Mouse (Mus musculus): ENCODE results near the gene Csn2. TPM values are rescaled to one million over a fixed set of nuclear protein-coding genes. Genes with fewer than 3 reads are reported as not detected.

The Csn2 gene
- polyA plus RNA-seq (2015; fragmentation: Nextera tagmentation; extraction: Ambion mirVana) = 3.3 and 8.9 TPM in 2 replicates

DNA sequence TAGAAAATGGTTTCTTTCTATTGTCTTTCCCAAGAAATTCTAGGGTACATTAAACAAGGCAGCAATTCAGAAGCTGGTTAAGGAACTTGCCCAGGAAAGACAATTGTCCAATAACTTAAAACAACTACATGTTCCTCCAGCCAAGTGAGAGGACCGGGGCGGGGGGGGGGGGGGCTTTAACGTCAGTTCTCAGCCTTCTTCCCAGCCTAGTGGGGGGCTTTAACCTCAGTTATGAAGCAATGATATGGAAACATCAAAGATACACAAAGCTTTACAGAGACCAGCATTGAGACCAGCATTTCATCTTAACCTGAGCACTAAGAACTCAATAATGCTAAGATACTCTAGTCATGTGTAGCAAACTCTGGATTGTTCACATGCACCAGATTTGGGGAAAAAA, at the start of gene Csn2:
Gene Csn2 (minus strand): TSS at position 101 of the 400 bp plus-strand sequence.
- no peak for DNase-seq (ENCODE audit: low spot score)
- 73% methylated on average over 3 of the region's 3 CpGs for WGBS
- no peaks in the 10 kb centered on the region for H3K27me3 ChIP-seq (ENCODE audit: control insufficient read depth, insufficient read depth, low read length)
- H3K4me2 ChIP-seq (replicated peaks; ENCODE audit: low read depth) = no peak within 1 kb of the TSS
- H3K36me3 ChIP-seq (ENCODE audit: control insufficient read depth, insufficient read depth, low read length) = no peaks in the 10 kb centered on the region
- H3K9ac ChIP-seq (ENCODE audit: low read length) = no peak within 1 kb of the TSS
- no peaks in the 10 kb centered on the region for H3K9me3 ChIP-seq (ENCODE audit: control insufficient read depth, low read length)
- no peak for ATAC-seq (ENCODE audit: low FRiP score, low TSS enrichment)
- H3K4me3 ChIP-seq (ENCODE audit: low read depth, low read length) = no peak within 1 kb of the TSS
- H3K27ac ChIP-seq (replicated peaks) = no peak within 1 kb of the TSS
- TF ChIP-seq CTCF (IDR thresholded peaks at IDR 0.05; ENCODE audit: low read depth) (no peak), EP300 (optimal IDR thresholded peaks at IDR 0.05) (no peak)
- no peaks in the 10 kb centered on the region for H3K4me1 ChIP-seq (replicated peaks; ENCODE audit: control insufficient read depth, insufficient read depth)

DNA sequence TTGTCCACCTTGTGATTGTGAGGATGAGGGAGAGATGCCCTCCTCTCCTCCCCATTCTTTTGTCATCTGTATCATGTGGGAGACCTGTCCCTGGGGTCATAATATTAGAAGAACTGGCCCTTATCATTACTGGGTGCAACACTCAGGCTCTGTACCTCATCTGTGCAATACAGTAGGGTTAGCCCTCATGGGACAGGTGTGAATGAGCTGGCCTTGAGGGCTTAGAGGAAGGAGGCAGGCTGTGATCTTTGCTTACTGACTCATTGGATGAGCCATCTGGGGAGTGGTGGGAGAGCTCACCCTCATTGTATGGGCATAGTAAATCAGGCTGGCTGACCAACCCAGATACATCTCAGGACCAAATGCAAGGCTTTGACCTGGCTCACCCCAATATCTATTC, 35.4 kb upstream of the Csn2 start:
- Histone ChIP-seq H3K27me3 (ENCODE audit: control insufficient read depth, insufficient read depth, low read length) (no peaks in the 10 kb centered on the region), H3K4me1 (replicated peaks; ENCODE audit: control insufficient read depth, insufficient read depth) (no peaks in the 10 kb centered on the region), H3K9me3 (ENCODE audit: control insufficient read depth, low read length) (no peaks in the 10 kb centered on the region), H3K36me3 (ENCODE audit: control insufficient read depth, insufficient read depth, low read length) (no peaks in the 10 kb centered on the region), H3K4me3 (ENCODE audit: low read depth, low read length) (no peak overlapping the region), H3K4me2 (replicated peaks; ENCODE audit: low read depth) (no peak overlapping the region), H3K9ac (ENCODE audit: low read length) (no peak overlapping the region), H3K27ac (replicated peaks) (no peak overlapping the region)
- DNase-seq (ENCODE audit: low spot score) (no peak), ATAC-seq (ENCODE audit: low FRiP score, low TSS enrichment) (peak; percentile 53)
- TF ChIP-seq EP300 (optimal IDR thresholded peaks at IDR 0.05) (no peak), CTCF (IDR thresholded peaks at IDR 0.05; ENCODE audit: low read depth) (no peak)

DNA sequence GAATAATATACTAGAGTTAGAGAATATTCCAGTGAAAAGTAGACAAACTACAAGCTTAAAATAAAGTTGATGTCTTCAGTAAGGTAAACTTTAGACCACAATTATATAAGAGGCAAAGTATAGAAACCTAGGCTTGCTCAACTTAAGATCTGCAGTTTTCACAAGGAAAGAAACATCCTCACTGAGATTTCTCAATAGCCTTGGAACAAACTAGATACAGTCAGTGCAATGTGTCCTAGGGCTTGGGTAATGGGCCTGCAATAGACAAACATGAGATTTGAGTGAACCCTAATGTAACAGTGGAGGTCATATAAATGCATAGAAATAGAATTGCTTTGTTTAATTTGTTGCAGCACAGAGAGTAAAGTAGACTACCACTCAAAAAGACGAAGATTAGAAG, 6.5 kb upstream of the Csn2 start:
- no peak for ATAC-seq (ENCODE audit: low FRiP score, low TSS enrichment)
- WGBS = 47% methylated on average over 1 of the region's 1 CpGs
- TF ChIP-seq CTCF (IDR thresholded peaks at IDR 0.05; ENCODE audit: low read depth) (no peak), EP300 (optimal IDR thresholded peaks at IDR 0.05) (no peak)

DNA sequence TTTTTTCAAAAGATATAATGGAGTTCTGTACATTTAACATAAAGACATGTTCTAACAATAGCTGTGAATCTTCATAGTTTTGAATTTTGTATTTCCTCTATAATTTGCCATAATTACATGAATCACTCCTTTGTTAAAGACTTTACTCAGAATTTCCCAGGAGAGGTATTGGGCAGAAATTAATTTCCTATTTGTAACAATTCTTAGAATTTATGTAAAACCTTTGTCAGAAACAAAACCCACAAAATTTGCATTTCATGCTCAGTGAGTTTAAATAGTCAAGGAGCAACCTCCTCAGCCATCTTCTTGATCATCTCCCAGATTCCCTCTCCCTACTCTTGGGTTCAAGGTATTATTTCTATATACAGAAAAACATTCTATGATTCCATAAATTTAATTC, 33.5 kb downstream of the Csn2 start, which contains the start of gene Csn1s1:
Gene Csn1s1 (plus strand): TSS at position 301 of the 400 bp plus-strand sequence.
- Histone ChIP-seq H3K4me1 (replicated peaks; ENCODE audit: control insufficient read depth, insufficient read depth) (no peaks in the 10 kb centered on the region), H3K9ac (ENCODE audit: low read length) (no peak within 1 kb of the TSS), H3K27ac (replicated peaks) (no peak within 1 kb of the TSS), H3K9me3 (ENCODE audit: control insufficient read depth, low read length) (no peaks in the 10 kb centered on the region), H3K36me3 (ENCODE audit: control insufficient read depth, insufficient read depth, low read length) (no peaks in the 10 kb centered on the region), H3K27me3 (ENCODE audit: control insufficient read depth, insufficient read depth, low read length) (no peaks in the 10 kb centered on the region), H3K4me2 (replicated peaks; ENCODE audit: low read depth) (no peak within 1 kb of the TSS), H3K4me3 (ENCODE audit: low read depth, low read length) (no peak within 1 kb of the TSS)
- no peak for TF ChIP-seq CTCF (IDR thresholded peaks at IDR 0.05; ENCODE audit: low read depth)
- TF ChIP-seq EP300 (optimal IDR thresholded peaks at IDR 0.05) = no peak
- DNase-seq (ENCODE audit: low spot score) = no peak
- no peak for ATAC-seq (ENCODE audit: low FRiP score, low TSS enrichment)

More for the DNA sequence above, 6.5 kb upstream of the Csn2 start:
- no peaks in the 10 kb centered on the region for H3K4me1 ChIP-seq (replicated peaks; ENCODE audit: control insufficient read depth, insufficient read depth)
- no peak overlapping the region for H3K4me2 ChIP-seq (replicated peaks; ENCODE audit: low read depth)
- no peak overlapping the region for H3K4me3 ChIP-seq (ENCODE audit: low read depth, low read length)
- no peak overlapping the region for H3K27ac ChIP-seq (replicated peaks)
- no peaks in the 10 kb centered on the region for H3K36me3 ChIP-seq (ENCODE audit: control insufficient read depth, insufficient read depth, low read length)
- H3K9ac ChIP-seq (ENCODE audit: low read length) = no peak overlapping the region
- no peak for DNase-seq (ENCODE audit: low spot score)
- no peaks in the 10 kb centered on the region for H3K9me3 ChIP-seq (ENCODE audit: control insufficient read depth, low read length)
- no peaks in the 10 kb centered on the region for H3K27me3 ChIP-seq (ENCODE audit: control insufficient read depth, insufficient read depth, low read length)

DNA sequence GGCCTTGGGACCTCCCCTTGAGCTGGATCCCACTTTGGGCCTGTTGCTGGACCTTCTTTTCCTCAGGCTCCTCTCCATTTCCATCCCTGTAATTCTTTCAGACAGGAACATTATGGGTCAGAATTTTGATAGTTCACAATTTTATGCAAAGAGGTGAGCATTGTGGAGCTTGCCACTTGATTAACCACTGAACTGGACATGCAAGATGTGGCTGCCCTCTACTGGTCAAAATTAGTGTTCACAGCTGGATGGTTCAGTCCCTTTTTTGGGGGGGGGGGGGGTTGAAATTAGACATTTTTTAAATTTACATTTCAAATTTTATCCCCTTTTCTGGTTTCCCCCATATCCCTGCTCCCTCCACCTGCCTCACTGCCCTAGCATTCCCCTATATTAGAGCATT, 56.6 kb downstream of the Csn2 start:
- peak; percentile 22 for DNase-seq (ENCODE audit: low spot score)
- Histone ChIP-seq H3K4me2 (replicated peaks; ENCODE audit: low read depth) (no peak overlapping the region), H3K4me3 (ENCODE audit: low read depth, low read length) (no peak overlapping the region), H3K36me3 (ENCODE audit: control insufficient read depth, insufficient read depth, low read length) (no peaks in the 10 kb centered on the region), H3K9ac (ENCODE audit: low read length) (no peak overlapping the region), H3K9me3 (ENCODE audit: control insufficient read depth, low read length) (no peaks in the 10 kb centered on the region), H3K4me1 (replicated peaks; ENCODE audit: control insufficient read depth, insufficient read depth) (no peaks in the 10 kb centered on the region), H3K27ac (replicated peaks) (no peak overlapping the region), H3K27me3 (ENCODE audit: control insufficient read depth, insufficient read depth, low read length) (no peaks in the 10 kb centered on the region)
- TF ChIP-seq EP300 (optimal IDR thresholded peaks at IDR 0.05) = no peak
- peak; percentile 70 for TF ChIP-seq CTCF (IDR thresholded peaks at IDR 0.05; ENCODE audit: low read depth)
- no peak for ATAC-seq (ENCODE audit: low FRiP score, low TSS enrichment)

Other genes starting within 250 kb of the Csn2 start
- gene Ugt2a2, start 217.4 kb downstream of the Csn2 start, polyA plus RNA-seq (2015; fragmentation: Nextera tagmentation; extraction: Ambion mirVana) = not detected in 2 replicates
- not detected in 2 replicates for gene Gm43638, start 212.8 kb downstream of the Csn2 start, polyA plus RNA-seq (2015; fragmentation: Nextera tagmentation; extraction: Ambion mirVana)
- gene Ugt2a1, start 208.8 kb downstream of the Csn2 start, polyA plus RNA-seq (2015; fragmentation: Nextera tagmentation; extraction: Ambion mirVana) = not detected in 2 replicates
- 79.4 and 79.9 TPM in 2 replicates for gene Sult1b1, start 161.4 kb downstream of the Csn2 start, polyA plus RNA-seq (2015; fragmentation: Nextera tagmentation; extraction: Ambion mirVana)
- 42.1 and 44.3 TPM in 2 replicates for gene Sult1d1, start 130.6 kb downstream of the Csn2 start, polyA plus RNA-seq (2015; fragmentation: Nextera tagmentation; extraction: Ambion mirVana)
- 0.10 and 0.16 TPM in 2 replicates for gene Sult1e1, start 108.0 kb downstream of the Csn2 start, polyA plus RNA-seq (2015; fragmentation: Nextera tagmentation; extraction: Ambion mirVana)
- 0.56 and 1.4 TPM in 2 replicates for gene Csn1s1, start 33.4 kb downstream of the Csn2 start, polyA plus RNA-seq (2015; fragmentation: Nextera tagmentation; extraction: Ambion mirVana)
- 2.2 and 4.1 TPM in 2 replicates for gene Csn1s2a, start 74.9 kb upstream of the Csn2 start, polyA plus RNA-seq (2015; fragmentation: Nextera tagmentation; extraction: Ambion mirVana)
- 0.17 and 0.23 TPM in 2 replicates for gene Csn1s2b, start 108.5 kb upstream of the Csn2 start, polyA plus RNA-seq (2015; fragmentation: Nextera tagmentation; extraction: Ambion mirVana)
- not detected in 2 replicates for gene Prr27, start 126.1 kb upstream of the Csn2 start, polyA plus RNA-seq (2015; fragmentation: Nextera tagmentation; extraction: Ambion mirVana)
- gene Odam, start 185.4 kb upstream of the Csn2 start, polyA plus RNA-seq (2015; fragmentation: Nextera tagmentation; extraction: Ambion mirVana) = not detected in 2 replicates
- gene Csn3, start 225.9 kb upstream of the Csn2 start, polyA plus RNA-seq (2015; fragmentation: Nextera tagmentation; extraction: Ambion mirVana) = 1.1 and 2.4 TPM in 2 replicates